Mouse (Mus musculus) MN1 (cell line): ENCODE results near the gene Eepd1.
"Not testable (repeated sequence)": the region's sequence is repeated elsewhere in the genome, so short reads cannot be mapped to it uniquely, and the experiment has no call there.

Source experiments
- DNase-seq: peaks from one replicate; pipeline ENCODE4 v3.0.0-alpha.2; 2016; ENCODE audit warnings: low spot score

Eepd1 gene

DNA sequence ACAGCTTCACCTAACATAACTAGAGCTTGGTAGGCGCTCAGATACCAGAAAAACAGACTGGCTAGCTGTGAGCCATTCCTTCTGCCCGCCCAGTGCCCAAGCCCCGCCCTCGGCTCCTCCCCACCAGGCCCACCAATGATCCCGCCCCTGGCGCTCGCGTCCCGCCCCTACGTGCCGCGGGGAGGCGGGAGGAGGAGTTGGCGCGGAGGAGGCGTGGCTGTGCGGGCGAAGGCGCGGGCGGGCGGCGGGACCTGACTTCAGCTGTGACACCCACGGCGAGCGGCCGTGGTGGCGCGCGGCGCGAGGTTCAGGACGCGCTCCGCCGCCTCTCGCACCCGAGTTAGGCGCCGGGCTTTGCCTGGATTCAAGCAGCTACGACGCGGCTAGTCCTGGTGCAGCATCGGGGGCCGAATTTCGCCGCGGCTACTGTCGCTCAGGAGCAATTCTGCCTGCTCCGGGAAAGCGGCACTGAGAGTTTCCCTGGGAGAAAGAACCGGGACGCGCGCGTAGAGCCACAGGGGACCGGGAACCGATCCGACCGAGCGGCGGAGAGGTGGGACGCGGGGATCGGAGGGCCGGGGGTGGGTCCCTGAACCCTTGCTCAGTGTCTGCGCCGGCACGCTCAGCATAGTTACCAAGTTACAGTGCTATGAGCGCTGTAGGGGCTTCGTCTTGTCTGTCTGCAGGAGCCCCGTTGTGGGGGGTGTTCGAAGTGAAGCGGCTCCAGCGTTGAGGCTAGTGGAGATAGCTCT is at the start of gene Eepd1:
TSS of gene Eepd1 (plus strand) at position 204 of the 752 bp plus-strand sequence.
- peak; percentile 73 for DNase-seq

DNA sequence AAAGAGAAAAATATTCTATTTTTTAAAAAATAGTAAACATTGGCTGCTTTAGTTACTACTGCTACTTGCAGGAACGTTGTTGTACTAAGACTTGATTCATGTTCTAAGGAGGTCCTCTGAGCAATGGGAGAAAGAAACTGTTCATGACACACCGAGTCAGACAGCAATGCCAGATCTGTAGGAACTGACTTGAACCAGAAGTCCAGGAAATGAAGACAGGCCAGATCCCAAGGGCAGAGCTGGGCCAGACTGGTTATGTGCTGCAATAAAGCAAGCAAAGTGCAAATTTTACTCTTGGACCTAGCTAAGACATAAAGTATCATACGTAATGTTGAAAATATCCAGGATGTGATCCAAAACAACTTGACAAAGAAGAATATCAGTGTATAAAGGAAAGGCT is 42.5 kb upstream of the Eepd1 start:
- DNase-seq: no peak

DNA sequence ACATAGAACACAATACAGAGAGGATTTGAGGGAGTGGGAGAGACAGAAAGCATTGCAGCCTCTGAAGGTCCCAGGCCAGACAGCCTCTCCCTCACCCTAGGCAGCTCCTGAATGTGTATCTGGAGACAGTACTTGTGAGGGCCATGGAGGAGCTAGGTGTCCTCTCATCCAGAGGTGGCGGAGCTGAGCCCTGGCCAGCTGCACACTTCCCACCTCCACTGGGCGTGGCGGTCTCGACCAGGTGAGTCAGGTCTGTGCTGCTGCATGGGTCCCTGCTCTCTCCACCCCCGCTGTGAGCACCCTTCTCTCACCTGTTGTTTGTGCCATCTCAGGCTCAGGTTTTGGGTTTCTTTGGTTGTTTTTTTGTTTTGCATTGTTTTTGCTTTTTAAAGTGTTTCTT is 41.3 kb upstream of the Eepd1 start:
- not testable (repeated sequence) for DNase-seq

DNA sequence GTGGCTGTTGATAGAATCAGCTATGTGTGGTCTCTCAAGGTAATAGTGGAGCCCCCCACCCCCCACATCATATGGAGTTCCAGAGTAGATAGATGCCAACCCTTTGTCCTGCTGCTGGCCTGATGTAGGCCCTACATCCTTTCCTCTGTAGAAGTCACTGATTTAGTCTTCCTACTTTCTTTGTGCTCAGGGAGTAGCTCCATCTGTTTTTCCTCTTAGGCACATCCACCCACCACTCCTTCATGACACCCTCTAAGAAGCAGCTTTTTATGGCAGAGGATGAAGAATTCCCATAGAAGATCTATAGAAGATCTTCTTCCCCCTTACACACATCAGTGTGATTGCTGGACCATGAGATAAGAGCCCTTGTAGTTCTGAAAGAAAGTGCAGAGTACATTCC is 39.3 kb upstream of the Eepd1 start:
- no peak for DNase-seq

DNA sequence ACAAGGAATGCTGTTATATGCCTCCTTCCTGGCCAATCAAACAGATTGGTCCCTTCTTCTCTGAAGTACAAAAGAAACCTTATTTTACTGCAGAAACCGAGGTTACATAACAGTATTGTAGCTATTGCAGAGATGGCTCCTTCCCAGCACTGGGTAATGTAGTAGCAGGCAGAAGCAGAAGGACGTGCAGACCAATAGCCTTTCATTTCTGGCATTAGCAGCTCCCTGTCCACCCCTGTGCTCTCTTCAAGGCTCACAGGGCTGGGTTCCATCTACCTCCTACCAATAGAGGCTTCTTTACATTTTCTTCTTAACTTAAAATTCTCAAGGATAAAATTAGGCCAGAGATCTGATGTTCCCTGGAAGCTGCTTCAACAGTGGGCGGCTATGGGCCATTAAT is 38.3 kb upstream of the Eepd1 start:
- no peak for DNase-seq

DNA sequence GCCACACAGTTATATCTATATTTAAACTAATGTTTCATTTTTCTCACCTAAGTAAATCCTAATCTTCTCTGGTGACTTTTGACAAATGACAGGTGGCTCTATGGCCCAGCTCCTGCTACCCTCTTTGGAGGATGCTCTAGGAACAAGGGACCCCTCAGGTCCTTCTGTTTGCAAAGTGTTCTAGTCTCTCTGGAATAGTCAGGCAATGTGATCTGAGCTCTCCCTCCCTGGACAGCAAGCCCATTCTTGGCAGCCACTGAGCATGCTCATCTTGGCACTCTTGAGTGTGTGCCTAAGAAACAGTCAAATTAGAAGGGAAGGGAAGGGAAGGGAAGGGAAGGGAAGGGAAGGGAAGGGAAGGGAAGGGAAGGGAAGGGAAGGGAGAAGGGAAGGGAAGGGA is 37.8 kb upstream of the Eepd1 start:
- DNase-seq: no peak

DNA sequence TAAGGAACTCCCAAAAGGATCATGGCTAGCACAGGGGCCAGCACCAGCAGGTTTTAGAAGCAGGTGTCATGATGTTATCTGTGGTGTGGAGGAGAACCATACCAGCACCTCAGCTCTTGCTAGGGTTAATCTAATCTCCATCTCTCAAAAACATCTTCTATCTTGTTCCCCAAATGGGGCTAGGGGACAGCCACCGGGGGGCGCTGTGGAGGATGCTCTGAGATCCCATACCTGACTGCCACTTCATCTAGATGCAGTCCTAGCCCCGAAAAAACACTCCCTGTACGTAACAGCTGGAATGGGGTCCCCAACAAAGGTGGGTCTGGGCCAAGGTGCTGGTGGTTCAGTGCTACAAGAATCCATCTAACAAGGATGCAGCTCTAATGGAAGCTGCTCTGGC is 31.0 kb upstream of the Eepd1 start:
- DNase-seq: no peak

DNA sequence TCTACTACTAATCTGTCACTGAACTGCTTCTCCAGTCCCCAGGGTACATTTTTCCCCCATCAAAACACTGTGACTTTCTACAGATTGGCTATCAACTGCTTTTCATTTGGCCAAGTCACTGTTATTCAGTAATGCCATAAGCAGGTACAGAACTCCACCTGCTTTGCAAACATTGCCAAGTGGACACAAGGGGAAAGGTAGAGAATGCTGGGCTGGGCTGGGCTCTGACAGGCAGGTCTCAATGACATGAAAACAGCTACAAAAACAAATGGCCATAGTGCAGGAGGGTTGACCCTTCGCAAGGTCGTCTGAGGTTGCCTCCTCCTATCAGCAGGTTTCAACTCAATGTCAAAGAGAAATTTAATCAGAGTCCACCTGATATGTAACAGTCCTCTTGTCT is 26.3 kb upstream of the Eepd1 start:
- no peak for DNase-seq

DNA sequence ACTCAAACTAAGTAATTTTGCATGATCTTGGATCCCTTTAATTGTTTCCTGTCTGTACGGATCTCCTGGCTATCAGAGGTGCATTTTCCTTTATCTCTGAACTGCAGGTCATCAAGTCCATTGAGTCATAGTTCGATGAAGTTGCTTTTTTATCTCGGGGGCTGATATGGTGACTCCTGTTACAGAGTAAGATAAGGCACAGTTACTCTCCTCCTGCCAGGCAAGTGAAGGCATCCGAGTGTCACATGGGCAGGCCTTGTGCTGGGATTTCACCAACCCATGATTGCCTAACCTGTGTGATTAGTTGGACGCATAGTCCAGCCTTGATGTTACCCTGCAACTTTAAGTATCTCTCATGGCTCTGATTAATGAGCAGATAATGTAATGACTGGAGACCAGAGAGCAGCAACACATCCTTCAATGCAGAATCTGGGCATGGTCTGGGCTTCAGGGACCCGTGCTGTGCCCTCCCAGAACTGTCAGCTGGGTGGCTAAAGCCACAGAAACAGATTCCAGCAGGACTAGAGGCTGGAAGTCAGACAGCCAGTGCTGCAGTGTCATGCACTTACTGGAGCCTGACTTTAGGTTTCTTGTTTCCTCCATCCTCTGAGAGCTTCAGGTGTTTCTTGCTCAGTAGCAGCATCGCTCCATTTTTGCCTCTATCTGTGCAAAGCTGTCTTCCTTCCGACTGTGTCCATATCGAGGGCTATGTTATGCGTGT is 20.4 kb upstream of the Eepd1 start:
- no peak for DNase-seq

DNA sequence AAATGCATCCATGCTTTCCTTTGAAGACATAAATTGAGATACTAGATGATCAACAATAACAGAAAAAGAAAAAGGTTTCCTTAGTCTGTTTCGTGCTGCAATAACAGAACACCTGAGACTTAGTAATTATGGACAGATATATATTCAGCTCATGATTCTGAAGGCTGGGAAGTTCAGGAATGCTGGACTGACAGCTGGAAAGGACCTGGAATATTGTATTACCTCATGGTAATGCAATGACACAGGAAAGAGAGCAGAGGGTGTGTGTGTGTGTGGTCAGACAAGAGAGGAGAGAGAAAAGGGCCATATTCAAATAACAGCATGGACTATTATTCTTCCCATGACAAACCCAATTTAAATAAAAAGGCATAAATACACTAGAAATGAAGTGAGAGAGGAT is 17.0 kb upstream of the Eepd1 start:
- DNase-seq: no peak

DNA sequence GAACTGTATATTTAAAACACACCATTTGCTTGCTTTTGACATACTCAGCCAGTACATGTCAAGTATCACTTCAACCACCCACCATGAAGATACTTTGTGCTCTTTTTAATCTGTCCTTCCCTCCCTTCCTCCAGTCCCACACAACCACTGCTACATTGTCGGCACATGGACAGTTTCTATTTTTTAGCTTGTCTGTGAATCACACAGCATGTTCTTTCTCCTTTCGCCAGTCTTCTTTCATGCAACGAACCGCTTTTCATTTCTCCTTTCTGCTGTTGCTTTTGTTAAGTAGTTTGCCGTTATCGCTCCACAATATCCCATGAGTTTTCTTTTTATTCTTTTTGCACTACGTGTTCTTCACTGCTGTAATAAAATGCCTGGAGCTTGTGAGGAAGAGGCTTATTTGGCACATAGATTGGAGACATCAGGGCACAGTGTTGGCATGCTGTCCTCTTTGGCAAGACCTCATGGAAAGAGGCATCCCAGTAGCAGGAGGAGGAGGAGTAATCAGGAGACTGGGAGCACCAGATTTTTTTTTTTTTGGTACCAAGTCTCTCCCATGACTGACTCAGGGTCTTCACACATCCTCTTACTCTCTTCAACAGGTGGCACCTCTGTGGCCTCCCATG is 1.8 kb upstream of the Eepd1 start:
- no peak for DNase-seq

DNA sequence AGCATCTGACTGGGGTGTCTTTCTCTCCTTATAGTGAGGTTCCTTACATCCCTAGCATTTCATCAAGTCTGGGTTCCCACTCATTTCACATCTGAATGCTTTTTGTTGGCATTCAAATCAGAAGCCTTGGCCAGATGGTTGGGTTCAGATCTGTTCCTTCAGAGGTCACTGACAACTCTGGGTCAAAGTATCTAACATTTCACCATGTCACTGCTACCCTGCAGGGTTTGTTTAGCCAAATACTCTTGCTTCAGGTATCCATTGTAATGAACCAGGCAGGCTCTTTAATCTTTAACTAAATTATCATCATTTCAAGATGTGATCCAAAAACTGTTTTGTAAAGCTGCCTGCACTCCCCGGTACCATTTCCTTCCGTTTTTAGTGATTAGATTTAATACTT is 671 bp upstream of the Eepd1 start:
- DNase-seq: no peak

DNA sequence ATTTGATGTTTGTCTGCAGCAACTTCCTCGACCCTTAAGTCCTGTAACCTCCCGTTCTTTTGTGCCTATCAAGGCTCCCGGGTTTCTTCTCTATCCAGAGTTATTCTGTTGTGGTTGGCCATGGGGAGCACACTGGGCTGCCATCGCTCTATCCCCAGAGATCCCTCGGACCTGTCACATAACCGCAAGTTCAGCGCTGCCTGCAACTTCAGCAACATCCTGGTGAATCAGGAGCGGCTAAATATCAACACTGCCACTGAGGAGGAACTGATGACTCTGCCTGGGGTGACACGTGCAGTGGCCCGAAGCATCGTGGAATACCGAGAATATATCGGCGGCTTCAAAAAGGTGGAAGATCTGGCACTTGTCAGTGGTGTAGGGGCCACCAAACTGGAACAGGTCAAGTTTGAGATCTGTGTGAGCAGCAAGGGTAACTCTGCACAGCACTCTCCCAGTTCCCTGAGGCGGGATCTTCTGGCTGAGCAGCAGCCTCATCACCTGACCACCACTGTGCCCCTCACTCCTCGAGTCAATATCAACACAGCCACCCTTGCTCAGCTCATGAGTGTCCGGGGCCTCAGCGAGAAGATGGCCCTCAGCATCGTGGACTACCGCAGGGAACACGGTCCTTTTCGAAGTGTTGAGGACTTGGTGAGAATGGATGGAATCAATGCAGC is 1.1 kb downstream of the Eepd1 start:
- DNase-seq: no peak

DNA sequence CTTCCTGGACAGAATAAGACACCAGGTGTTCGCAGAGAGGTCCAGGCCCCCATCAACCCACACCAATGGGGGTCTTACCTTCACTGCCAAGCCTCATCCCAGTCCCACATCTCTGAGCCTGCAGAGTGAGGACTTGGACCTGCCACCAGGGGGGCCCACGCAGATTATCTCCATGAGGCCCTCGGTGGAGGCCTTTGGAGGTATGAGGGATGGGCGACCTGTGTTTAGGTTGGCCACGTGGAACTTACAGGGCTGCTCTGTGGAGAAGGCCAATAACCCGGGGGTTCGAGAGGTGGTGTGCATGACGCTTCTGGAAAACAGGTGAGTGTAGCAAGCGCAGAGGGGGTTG is 1.6 kb downstream of the Eepd1 start:
- DNase-seq: no peak

DNA sequence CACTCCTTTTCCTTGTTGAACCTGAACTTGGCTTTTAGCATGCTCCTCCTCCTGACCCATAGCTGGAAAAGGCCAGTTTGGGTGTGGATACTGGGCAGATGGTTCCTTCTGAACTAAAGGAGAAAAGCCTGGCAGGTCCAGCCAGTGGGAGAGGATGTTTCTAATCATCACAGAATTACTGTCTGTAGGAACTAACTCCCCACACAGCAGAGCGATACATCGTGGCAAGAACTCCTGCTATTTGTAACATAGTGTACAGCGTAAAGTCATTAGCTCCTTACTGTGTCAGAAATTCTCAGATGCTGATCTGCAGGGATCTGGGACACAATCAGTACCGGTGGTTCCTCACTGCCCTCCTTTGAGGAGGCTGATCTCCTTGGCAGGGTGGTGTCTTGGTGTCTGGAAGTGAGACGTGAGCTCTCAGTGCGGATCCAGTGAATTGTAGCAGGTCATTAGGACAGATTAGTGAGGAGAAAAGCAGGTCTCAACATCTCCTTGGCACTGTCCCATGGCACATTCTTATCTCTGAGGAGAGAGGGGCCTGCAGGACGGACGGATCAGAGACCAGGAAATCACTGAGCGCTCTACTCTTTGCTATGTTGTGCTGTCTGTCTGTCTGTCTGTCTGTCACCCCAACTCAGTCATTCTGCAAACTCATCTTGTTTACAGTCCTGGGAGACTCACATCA is 2.7 kb downstream of the Eepd1 start:
- DNase-seq: no peak

DNA sequence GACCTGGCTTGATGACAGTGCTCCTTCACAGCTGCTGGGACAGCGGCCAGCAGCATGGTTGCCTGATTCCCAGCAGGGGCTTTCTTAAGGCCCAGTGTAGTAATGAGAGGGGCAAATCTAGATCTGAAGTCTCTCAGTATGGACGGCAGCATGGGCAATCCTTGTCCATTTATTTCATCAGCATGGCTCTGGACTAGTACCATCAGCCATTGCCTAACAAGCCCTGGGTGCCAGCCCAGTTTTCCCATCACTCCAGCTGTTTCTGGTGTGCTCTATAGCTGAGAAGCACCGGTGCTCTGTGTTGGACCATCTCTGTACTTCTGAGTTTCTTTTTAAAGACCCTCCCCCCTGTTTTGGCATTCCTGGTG is 3.3 kb downstream of the Eepd1 start:
- no peak for DNase-seq

DNA sequence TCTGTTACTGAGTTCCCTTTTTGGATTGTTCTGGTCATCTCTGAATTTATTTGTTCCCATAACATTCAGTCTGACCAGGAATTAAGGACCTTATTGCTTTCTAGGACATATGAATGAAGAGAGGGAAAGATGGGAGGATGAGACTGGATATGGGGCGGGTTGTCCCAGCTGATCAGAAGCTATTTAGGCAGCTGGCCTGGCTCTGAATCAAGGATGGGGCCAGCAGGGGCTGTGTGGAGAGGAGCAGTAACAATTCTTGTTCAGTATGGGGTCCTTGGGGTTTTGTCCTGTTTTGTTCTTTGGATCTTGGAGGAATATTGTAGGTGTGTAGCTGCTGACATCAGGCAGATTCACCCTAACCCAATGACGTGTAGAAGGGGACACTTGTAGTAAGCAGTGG is 3.7 kb downstream of the Eepd1 start:
- DNase-seq: no peak

DNA sequence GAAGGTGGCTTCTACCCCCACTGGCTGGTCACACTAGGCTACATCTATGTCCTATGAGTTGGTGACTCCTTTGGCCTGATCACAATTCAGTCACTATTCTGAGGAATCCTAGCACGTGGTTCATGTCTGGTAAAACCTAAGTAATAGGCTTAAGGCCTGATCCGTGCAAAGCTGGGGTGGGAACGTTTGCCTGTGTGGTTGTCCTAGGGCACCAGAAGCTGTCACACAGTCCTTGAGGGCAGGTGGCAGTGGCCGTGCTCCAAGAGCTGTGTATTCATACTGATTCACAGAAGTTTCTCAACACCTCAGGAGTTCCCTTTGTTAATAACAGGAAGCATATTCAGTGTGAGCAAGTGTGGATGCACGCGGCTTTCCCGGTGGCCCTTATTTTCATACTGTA is 4.1 kb downstream of the Eepd1 start:
- no peak for DNase-seq

DNA sequence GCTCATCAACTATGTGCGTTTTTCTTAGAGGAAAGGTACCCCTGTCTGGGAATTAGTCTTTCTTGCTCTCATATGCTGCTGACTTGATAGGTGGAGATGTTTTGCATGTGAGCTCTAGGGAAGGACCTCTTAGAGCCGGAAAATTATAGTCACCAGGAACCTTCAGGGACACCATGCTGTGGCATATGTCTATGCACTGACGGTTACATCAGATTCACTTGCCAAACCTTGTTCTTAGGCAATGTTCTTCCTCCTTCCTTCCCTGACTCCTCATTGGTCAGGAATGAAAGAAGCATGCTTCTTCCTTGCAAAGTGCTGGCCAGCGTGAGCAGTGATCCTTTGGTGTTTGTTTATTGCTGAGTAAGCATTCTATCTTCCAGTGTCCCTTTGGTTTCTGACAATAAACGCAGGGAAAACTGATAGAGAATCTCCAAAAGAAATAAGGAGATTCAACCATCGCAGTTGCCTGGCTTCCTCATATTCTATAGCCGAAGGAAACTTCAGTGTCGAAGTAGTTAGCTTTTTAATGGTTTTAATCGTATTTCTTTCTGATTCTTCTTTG is 5.0 kb downstream of the Eepd1 start:
- DNase-seq: no peak

DNA sequence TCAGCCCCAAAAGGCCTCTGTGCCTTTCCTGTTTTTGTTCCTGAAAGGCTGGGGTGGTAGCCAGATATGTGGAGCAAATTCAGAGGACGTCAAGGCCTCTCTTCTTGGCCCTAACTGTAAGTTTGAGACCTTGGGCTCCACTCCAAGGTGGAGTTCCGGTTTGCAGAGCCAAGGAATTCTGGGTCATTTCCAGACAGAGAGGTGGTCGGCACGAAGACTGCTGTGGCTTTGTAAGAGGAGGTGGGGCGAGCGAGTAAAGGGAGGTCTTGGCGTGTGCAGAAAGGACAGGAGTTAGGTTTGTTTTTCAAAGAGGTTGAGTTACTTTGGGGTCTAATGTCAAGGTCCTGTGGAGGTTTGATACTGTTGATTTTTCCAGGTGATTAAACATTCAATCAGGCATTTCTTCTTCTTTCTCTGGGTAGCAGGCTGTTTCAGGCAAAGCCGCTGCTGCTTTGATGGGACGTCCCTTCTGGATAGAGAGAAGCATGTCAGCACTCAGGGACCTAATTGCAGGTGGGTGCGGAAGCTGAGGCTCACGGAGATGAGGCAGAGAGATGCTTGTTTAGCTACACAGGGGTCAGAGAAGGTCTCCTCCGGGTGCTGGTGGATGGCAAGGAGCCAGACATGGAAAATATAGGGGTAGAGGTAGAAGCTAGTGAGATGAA is 6.2 kb downstream of the Eepd1 start:
- DNase-seq: no peak

DNA sequence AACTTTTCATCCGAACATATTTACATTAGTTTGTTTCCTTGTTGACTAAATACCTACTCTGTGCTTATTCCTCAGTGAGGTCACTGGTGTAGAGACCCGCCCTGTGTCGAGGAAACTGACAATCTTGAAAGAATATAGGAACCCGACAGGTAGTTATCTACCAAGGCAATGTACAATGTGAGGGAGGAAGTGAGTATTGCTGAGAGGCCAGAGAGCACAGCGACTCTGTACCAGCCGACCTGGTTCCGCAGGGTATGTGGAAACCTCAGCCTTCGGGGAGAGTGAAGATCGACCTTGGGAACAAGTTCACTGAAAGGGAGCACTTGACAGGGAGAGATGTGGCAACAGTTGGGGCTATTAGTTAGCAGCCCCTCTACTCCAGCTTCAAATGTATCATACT is 7.2 kb downstream of the Eepd1 start:
- no peak for DNase-seq
